Mouse (Mus musculus): ENCODE measurements at regions not wholly inside any gene's neighbourhood (a gene's known extent, or its start where the extent isn't known, plus 50 kb on each side); places are given as distances from the start of the nearest gene placed in this dataset.

DNA sequence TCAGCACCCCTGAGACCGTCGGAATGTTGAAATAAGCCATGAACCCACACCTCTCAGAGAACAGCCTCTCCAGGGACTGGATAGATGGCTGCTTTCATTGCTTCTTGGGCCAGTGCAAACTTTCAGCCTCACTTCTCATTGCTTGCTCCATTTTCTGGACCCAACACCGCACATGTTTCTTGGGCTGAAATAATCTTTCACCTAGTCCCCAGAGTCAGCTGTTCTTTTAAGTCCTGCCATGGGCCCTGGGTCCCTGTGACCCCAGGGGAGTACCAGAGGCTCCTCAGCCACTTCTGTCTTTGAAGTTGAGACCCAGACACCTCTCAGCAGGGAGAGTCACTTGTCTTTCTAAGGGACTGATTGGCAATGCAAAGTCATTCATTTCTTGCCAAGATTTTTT is 201.4 kb downstream of the Fndc1 start:
- no peak for DNase-seq (ENCODE audit: low spot score)

GRCm38 (mm10) chr17:7623392-7623791 is 203.7 kb downstream of the Fndc1 start:
- DNase-seq (ENCODE audit: low spot score), result no peak

GRCm38 (mm10) chr17:7621262-7621661 is 205.8 kb downstream of the Fndc1 start:
- DNase-seq (ENCODE audit: low spot score), result no peak

DNA sequence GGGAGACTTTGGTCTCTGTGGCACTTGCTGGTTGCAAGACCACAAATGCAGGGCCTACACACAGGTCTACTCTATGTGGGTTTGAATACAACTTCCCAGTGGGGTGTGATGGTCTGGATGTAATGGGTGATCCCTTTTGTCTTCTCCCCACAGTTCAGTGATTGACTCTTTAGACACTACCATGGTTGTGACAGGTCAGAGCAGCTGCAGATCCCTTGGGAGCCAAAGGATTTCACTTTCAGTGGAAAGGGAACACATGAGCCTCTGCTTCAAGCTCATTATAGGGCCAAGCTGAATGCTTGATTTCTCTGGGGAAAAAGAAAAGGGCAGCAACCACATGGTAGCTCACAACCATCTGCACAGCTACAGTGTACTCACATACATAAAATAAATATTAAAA is 206.9 kb downstream of the Fndc1 start:
- no peak for DNase-seq (ENCODE audit: low spot score)

DNA sequence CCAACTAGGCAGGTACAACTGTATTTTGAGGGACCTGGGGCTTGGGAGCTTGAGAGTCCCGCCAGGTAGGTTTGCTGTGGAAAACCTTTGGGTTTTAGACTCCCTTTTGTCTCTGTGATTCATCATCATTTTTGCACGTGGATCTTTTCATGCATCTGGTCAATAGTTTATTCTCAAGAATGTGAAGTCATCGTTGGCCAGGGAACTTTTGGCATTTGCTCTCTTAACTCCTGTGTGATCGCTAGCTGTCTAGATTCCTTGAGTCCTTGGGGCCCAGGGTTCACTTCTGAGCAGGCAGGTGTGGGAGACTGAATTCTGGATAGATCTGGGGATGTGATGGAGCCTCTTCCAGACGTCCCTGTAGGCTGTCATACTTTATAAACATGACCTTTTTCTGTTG is 207.5 kb downstream of the Fndc1 start:
- DNase-seq (ENCODE audit: low spot score), result no peak

- no peak for DNase-seq (ENCODE audit: low spot score)
Observed at GRCm38 (mm10) chr17:7608046-7608445, 219.1 kb downstream of the Fndc1 start.

DNA sequence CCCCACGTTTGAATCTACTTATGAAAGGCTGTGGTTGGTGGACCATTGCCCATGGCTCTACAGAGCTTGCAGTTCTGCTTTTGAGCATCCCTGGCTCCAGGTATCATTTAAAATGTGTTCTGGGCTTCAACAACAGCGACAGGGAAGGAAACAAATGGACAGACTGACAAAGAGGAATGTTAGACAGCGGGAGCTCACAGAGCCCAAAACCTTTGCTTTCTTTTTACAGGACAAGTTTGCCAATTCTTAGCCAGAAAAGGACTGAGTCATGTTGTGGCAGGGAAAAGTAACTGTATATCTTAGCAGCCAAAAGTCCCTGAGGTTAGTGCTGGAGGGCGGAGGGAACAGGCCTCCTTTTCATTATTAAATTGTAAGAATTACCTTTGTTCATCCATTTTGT is 219.7 kb downstream of the Fndc1 start:
- no peak for DNase-seq (ENCODE audit: low spot score)

GRCm38 (mm10) chr17:7604813-7605504 is 219.7 kb upstream of the Unc93a2 start:
- DNase-seq (ENCODE audit: low spot score), result no peak

- no peak for DNase-seq (ENCODE audit: low spot score)
Observed at GRCm38 (mm10) chr17:7604096-7604495, 218.8 kb upstream of the Unc93a2 start.

GRCm38 (mm10) chr17:7600555-7600954 is 215.3 kb upstream of the Unc93a2 start:
- DNase-seq (ENCODE audit: low spot score), result peak; percentile 22

DNA sequence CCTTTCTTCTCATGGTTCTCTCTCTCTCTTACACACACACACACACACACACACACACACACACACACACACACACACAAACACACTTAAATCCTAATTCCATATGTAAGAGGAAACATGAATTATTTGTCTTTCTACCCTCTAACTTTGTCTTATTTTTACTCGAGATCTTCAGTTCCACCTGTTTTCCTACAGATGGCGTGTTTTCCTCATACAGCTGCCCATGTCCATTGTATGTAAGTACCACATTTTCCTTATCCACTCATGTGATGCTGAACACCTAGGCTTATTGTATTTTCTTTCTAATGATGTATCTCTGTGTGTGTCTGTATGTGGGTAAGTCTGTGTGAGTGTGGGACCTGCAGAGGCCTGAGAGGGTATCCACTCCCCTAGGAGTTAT is 212.2 kb upstream of the Unc93a2 start:
- DNase-seq (ENCODE audit: low spot score), result no peak

- no peak for DNase-seq (ENCODE audit: low spot score)
Observed at GRCm38 (mm10) chr17:7594801-7595200, 209.5 kb upstream of the Unc93a2 start.

DNA sequence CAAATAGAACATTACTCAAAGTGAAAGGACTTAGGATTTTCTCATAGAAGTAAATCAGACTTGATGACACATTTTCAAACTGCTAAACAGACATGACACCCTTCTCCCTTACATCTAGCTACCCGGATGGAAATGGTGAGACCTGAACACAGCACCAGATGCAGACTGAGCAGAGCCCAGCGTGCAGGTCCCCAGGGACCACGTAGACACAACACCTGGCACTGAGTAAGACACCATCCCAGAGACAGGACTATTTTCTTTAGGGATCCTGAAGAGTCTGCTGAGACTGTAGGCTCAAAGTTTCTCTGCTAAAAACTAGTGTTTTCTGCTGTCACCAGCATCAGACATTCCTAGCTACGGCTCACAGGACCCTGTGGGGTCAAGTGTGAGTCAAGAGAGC is 207.2 kb upstream of the Unc93a2 start:
- DNase-seq (ENCODE audit: low spot score), result no peak

DNA sequence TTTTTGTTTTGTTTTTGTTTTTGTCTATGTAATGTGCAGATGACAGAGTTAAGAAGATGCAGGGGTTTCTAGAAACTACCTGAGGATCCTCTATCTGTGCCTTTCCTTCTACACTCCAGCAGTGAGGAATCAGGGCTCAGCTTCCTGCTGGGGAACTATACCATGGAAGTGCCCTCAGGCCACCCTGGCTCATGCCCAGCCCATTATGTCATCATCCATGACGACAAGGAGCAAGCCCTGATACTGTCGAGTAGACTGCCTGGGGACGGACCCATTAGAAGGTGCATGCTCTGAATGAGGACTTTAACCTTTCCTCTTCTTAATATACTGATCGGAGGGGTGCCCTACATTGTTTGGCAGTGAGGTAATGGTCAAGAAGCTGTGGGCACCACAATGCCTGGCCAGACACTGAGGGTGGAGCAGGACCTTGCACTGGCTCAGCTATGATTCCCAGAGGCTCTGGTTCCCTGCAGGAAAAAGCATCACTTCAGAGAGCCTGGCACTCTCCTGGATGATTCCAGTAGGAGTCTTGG is 197.7 kb upstream of the Unc93a2 start:
- DNase-seq (ENCODE audit: low spot score), result no peak

DNA sequence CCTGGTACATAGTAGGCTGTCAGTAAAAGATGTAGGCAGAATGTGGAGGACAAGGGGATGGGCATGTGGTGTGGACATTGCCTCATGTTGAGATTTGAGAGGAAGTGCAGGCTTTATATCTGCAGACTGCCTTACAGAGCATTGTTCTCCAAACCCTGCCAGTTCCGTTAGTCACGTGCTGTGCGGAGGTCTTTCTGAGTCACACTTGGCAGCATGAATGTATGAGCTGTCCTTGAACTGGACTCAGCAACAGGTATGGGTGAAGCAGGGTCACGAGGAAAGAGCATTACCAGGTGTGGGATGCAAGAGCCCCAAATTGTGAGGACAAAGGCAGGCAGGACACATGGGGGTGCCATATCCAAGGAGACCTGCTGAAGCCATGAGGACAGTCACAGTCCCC is 193.8 kb upstream of the Unc93a2 start:
- DNase-seq (ENCODE audit: low spot score), result no peak

- DNase-seq (ENCODE audit: low spot score), result no peak
Observed at GRCm38 (mm10) chr17:7578003-7578402, 192.7 kb upstream of the Unc93a2 start.

DNA sequence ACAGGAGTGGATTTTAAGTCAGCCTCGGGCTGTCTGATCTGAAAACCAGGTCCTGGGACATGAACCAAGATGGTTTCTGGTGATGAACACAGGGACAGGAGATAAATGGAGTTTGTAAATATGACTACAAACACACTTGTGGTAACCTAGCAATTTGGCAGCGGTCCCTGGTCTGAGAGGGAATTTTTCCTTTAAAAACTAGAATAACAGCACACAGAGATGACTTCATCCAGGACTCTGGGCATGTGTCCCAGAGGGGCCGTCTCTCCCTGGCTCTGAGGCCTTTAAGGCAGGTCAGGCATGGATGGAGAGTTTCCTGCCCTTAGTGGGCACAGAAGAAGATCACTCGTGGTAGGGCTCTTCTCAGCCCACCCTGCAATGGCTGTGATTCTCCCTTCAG is 192.0 kb upstream of the Unc93a2 start:
- peak; percentile 38 for DNase-seq (ENCODE audit: low spot score)

DNA sequence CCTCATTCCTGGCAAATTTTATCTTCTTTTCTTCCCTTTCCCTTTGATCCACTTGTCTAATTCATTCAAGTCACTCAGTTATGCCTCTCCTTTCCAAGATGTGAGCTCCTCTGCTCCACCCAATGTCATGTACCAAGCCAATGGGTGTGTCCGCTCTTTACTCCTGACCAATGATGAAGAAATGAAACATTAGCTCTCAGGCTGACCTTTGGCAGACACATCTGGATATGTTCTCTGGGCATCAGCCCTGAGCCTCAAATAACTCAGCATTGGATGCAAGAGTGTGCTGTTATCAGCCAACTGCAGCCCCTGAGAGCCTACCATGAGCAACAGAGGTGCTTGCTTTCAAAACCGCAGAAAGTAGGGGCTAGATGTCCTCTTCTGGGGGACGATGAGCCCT is 186.2 kb upstream of the Unc93a2 start:
- no peak for DNase-seq (ENCODE audit: low spot score)

DNA sequence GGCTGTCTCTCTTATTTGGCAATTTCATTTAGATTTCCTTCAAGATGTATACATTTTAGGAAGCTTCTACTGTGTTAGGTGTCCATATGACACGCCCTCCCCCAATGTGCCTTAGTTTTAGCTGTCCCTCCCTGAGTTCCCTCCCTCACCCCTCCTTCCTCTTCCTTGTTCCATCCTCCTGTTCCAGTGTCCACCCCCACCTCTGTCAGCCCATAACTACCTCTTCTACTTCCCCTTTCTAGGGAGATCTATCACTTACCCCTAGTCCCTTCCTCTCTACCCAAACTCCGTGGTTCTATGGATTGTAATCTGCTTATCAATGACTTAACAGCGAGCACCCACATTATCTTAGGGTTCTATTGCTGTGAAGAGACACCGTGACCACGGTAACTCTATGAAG is 183.2 kb upstream of the Unc93a2 start:
- no peak for DNase-seq (ENCODE audit: low spot score)

DNA sequence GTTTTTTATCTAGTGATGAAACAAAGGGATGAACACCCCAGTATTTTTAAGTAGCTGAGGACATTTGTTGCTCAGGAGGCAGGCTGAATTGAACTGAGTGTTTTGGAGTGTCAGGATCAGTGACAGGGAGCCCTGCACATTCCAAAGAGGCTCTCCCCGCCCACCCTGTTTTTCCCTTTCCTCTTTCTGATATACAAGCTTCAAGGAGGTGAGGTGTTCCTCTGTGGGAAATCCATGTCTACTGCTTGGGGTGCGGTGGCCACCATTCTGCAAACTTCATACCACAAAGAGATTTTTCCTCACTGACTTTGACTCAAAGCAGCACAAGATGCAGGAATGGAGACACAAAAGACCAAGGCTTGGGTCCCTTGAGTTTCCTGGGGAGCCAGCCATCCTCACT is 180.5 kb upstream of the Unc93a2 start:
- no peak for DNase-seq (ENCODE audit: low spot score)

- no peak for DNase-seq (ENCODE audit: low spot score)
Observed at GRCm38 (mm10) chr17:7562940-7563339, 177.7 kb upstream of the Unc93a2 start.

GRCm38 (mm10) chr17:7548456-7548855 is 163.2 kb upstream of the Unc93a2 start:
- no peak for DNase-seq (ENCODE audit: low spot score)

DNA sequence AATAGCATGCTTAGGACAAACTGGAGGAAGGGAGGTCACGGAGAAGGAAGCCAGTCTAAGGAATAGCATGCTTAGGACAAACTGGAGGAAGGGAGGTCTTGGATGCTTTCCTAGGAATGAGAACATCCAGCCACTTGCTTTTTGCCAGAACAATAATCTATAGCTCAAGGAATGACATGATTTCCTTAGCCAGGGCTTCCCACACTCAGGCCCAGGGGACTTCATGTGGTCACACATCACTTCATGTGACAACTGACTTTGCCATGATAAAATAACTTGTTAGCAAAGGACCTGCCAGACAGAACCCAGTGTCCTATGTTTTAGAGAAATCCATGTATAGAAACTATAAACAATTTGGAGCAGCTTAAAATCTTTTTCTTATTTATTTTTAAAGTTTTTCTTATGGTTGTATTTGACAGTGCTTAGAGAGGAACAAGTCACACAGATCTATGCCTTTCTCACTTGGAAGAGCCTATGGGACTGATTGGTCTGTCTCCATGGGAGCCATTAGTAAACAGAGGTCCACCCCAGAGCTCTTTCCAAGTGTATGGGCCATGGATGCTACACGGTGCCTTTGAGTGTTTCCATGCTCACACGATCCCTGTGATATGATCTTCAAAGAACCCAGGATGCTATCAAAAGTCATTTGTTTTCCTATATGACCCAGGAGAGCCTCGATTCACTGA is 153.3 kb upstream of the Unc93a2 start:
- DNase-seq (ENCODE audit: low spot score), result no peak

Measured in ovary, postnatal 36 days (tissue).